Mouse (Mus musculus): ENCODE measurements around the gene Glrx. TPM values are rescaled to one million over a fixed set of nuclear protein-coding genes. Genes with fewer than 3 reads are reported as not detected.
"Not testable (repeated sequence)": the region's sequence is repeated elsewhere in the genome, so short reads cannot be mapped to it uniquely, and the experiment has no call there.

Glrx gene
- polyA plus RNA-seq, 1 experiment from 2014 or later = 93.5 TPM

- no peak overlapping the region for H3K4me3 ChIP-seq (ENCODE audit: low read depth, low read length)
- H3K9me3 ChIP-seq (ENCODE audit: control insufficient read depth, low read length) = no peaks in the 10 kb centered on the region
- ATAC-seq (replicated peaks; ENCODE audit: low FRiP score, low TSS enrichment, low read depth) = no peak
- no peaks in the 10 kb centered on the region for H3K27me3 ChIP-seq (replicated peaks; ENCODE audit: control insufficient read depth, insufficient read depth, low read length)
- no peak overlapping the region for H3K4me2 ChIP-seq (ENCODE audit: low read length)
- H3K4me1 ChIP-seq (replicated peaks; ENCODE audit: control insufficient read depth, insufficient read depth, low read length) = no peaks in the 10 kb centered on the region
- 96% methylated on average over 2 of the region's 2 CpGs for WGBS
- H3K36me3 ChIP-seq (ENCODE audit: control insufficient read depth, insufficient read depth, low read length) = peaks cover 47% of the 10 kb centered on the region
- DNase-seq (ENCODE audit: low spot score) = no peak
- no peak overlapping the region for H3K9ac ChIP-seq (ENCODE audit: low read length)
- H3K27ac ChIP-seq (ENCODE audit: low read depth) = no peak overlapping the region
These were observed 28.2 kb downstream of the Glrx start for GRCm38 (mm10) chr13:75867876-75868275.

GRCm38 (mm10) chr13:75874608-75875376 is 35.1 kb downstream of the Glrx start:
- Histone ChIP-seq H3K4me3 (ENCODE audit: low read depth, low read length) (no peak overlapping the region), H3K9ac (ENCODE audit: low read length) (no peak overlapping the region), H3K9me3 (ENCODE audit: control insufficient read depth, low read length) (no peaks in the 10 kb centered on the region), H3K36me3 (ENCODE audit: control insufficient read depth, insufficient read depth, low read length) (peaks cover 61% of the 10 kb centered on the region), H3K27ac (ENCODE audit: low read depth) (no peak overlapping the region), H3K4me2 (ENCODE audit: low read length) (no peak overlapping the region), H3K4me1 (replicated peaks; ENCODE audit: control insufficient read depth, insufficient read depth, low read length) (no peaks in the 10 kb centered on the region), H3K27me3 (replicated peaks; ENCODE audit: control insufficient read depth, insufficient read depth, low read length) (no peaks in the 10 kb centered on the region)
- 67% methylated on average over 4 of the region's 4 CpGs for WGBS
- no peak for DNase-seq (ENCODE audit: low spot score)
- peak; percentile 57 for ATAC-seq (replicated peaks; ENCODE audit: low FRiP score, low TSS enrichment, low read depth)

DNA sequence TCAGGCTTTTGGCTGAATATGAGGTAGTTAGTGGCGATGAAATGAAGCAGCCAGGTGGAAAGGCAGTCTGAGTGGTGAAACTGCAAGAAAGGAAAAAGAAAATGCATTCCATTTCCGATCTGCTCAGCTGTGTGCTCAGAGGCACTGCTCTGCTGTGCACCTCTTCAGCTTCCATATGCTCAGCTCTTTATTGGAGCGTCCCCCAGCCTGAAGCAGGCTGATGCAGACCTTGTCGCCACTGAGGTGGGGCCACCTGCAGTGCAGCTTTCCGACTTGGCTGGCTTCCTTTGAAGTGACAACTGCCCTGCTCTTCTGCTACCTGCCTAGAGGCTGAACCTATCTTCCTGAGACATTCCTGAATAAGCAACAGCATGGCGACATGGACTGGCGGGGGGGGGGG is 36.5 kb downstream of the Glrx start:
- not testable (repeated sequence) for H3K27ac ChIP-seq (ENCODE audit: low read depth); H3K9ac ChIP-seq (ENCODE audit: low read length); H3K27me3 ChIP-seq (replicated peaks; ENCODE audit: control insufficient read depth, insufficient read depth, low read length); H3K9me3 ChIP-seq (ENCODE audit: control insufficient read depth, low read length); H3K4me1 ChIP-seq (replicated peaks; ENCODE audit: control insufficient read depth, insufficient read depth, low read length); DNase-seq (ENCODE audit: low spot score); H3K4me3 ChIP-seq (ENCODE audit: low read depth, low read length); ATAC-seq (replicated peaks; ENCODE audit: low FRiP score, low TSS enrichment, low read depth); H3K4me2 ChIP-seq (ENCODE audit: low read length)
- H3K36me3 ChIP-seq (ENCODE audit: control insufficient read depth, insufficient read depth, low read length) = peaks cover 53% of the 10 kb centered on the region
- 75% methylated on average over 7 of the region's 7 CpGs for WGBS

DNA sequence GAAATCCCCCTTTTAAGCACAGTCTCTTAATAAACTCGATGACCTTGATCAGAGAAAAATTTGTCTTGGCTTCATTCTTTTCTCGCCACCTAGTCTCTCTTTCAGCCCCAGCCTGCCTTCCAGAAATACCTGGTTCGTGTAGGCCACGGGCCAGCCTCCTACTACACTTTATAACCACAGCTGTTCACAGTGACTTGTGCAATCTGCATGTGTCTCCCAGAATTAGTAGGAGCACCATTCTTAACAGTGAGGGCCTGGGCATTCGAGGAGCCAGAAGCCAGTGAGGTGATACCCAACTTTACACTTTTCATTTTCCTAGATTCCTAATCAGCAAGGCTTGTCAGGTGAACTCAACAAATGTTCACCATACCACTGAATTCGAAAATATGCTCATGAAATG is 36.9 kb downstream of the Glrx start:
- H3K4me3 ChIP-seq (ENCODE audit: low read depth, low read length) = no peak overlapping the region
- no peaks in the 10 kb centered on the region for H3K27me3 ChIP-seq (replicated peaks; ENCODE audit: control insufficient read depth, insufficient read depth, low read length)
- no peak overlapping the region for H3K9ac ChIP-seq (ENCODE audit: low read length)
- H3K9me3 ChIP-seq (ENCODE audit: control insufficient read depth, low read length) = no peaks in the 10 kb centered on the region
- no peak overlapping the region for H3K4me2 ChIP-seq (ENCODE audit: low read length)
- no peak for DNase-seq (ENCODE audit: low spot score)
- H3K4me1 ChIP-seq (replicated peaks; ENCODE audit: control insufficient read depth, insufficient read depth, low read length) = no peaks in the 10 kb centered on the region
- peaks cover 49% of the 10 kb centered on the region for H3K36me3 ChIP-seq (ENCODE audit: control insufficient read depth, insufficient read depth, low read length)
- no peak overlapping the region for H3K27ac ChIP-seq (ENCODE audit: low read depth)
- no peak for ATAC-seq (replicated peaks; ENCODE audit: low FRiP score, low TSS enrichment, low read depth)
- 83% methylated on average over 6 of the region's 6 CpGs for WGBS

- no peak overlapping the region for H3K4me2 ChIP-seq (ENCODE audit: low read length)
- DNase-seq (ENCODE audit: low spot score) (no peak), ATAC-seq (replicated peaks; ENCODE audit: low FRiP score, low TSS enrichment, low read depth) (0 out of 2 replicates have a peak, but pooled peaks have one; percentile 17)
- H3K9me3 ChIP-seq (ENCODE audit: control insufficient read depth, low read length) = no peaks in the 10 kb centered on the region
- no peaks in the 10 kb centered on the region for H3K4me1 ChIP-seq (replicated peaks; ENCODE audit: control insufficient read depth, insufficient read depth, low read length)
- peaks cover 45% of the 10 kb centered on the region for H3K36me3 ChIP-seq (ENCODE audit: control insufficient read depth, insufficient read depth, low read length)
- H3K27me3 ChIP-seq (replicated peaks; ENCODE audit: control insufficient read depth, insufficient read depth, low read length) = no peaks in the 10 kb centered on the region
- no peak overlapping the region for H3K4me3 ChIP-seq (ENCODE audit: low read depth, low read length)
- H3K27ac ChIP-seq (ENCODE audit: low read depth) = no peak overlapping the region
- no peak overlapping the region for H3K9ac ChIP-seq (ENCODE audit: low read length)
These were observed 38.2 kb downstream of the Glrx start for GRCm38 (mm10) chr13:75877907-75878306.

DNA sequence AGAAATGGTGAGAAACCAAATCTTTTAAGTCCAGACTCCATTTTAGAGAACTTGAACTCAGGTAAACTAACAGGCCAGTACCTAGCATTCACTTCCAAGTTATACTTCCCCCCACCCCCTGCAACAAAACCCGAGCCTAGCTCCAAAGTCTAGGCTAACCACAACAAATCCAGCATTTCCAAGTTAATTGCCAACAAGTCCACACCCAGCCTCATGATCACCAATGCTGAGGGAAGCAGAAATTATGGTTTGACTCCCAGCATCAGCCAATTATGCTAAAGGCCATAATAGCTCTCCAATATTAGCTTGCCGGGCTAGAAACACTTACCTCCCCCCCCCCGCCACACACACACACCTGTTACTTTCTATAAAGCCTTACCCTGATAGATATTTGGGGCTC is 40.1 kb downstream of the Glrx start:
- H3K4me3 ChIP-seq (ENCODE audit: low read depth, low read length) = no peak overlapping the region

DNA sequence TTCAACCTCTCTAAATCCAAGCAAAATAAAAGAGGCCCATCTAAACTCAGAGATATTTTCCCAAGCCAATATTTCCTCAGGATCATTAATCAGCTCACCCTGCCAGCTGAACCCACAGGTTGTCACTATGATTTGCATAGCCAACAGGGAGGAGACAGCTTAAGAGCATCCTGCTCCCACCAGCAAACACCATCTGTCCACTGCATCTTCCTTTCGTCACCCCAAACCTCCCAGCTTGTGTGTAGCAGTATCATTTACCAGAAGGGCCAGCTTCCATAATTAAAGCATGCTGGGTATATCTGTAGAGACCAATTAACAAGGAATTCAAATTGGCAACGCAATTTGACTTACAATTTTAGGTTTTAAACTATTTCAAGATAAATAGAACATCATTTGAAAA is 40.8 kb downstream of the Glrx start:
- Histone ChIP-seq H3K4me3 (ENCODE audit: low read depth, low read length) (no peak overlapping the region), H3K27me3 (replicated peaks; ENCODE audit: control insufficient read depth, insufficient read depth, low read length) (no peaks in the 10 kb centered on the region), H3K9ac (ENCODE audit: low read length) (no peak overlapping the region), H3K36me3 (ENCODE audit: control insufficient read depth, insufficient read depth, low read length) (peaks cover 36% of the 10 kb centered on the region), H3K9me3 (ENCODE audit: control insufficient read depth, low read length) (no peaks in the 10 kb centered on the region), H3K4me2 (ENCODE audit: low read length) (no peak overlapping the region), H3K4me1 (replicated peaks; ENCODE audit: control insufficient read depth, insufficient read depth, low read length) (no peaks in the 10 kb centered on the region), H3K27ac (ENCODE audit: low read depth) (no peak overlapping the region)
- ATAC-seq (replicated peaks; ENCODE audit: low FRiP score, low TSS enrichment, low read depth) (no peak), DNase-seq (ENCODE audit: low spot score) (no peak)
- WGBS = 93% methylated on average over 2 of the region's 2 CpGs

More for the DNA sequence above, 40.1 kb downstream of the Glrx start:
- H3K9ac ChIP-seq (ENCODE audit: low read length) = no peak overlapping the region
- H3K4me2 ChIP-seq (ENCODE audit: low read length) = no peak overlapping the region
- DNase-seq (ENCODE audit: low spot score) (no peak), ATAC-seq (replicated peaks; ENCODE audit: low FRiP score, low TSS enrichment, low read depth) (no peak)
- no peak overlapping the region for H3K27ac ChIP-seq (ENCODE audit: low read depth)
- no peaks in the 10 kb centered on the region for H3K4me1 ChIP-seq (replicated peaks; ENCODE audit: control insufficient read depth, insufficient read depth, low read length)
- H3K36me3 ChIP-seq (ENCODE audit: control insufficient read depth, insufficient read depth, low read length) = peaks cover 38% of the 10 kb centered on the region
- H3K9me3 ChIP-seq (ENCODE audit: control insufficient read depth, low read length) = no peaks in the 10 kb centered on the region
- 92% methylated on average over 3 of the region's 3 CpGs for WGBS
- no peaks in the 10 kb centered on the region for H3K27me3 ChIP-seq (replicated peaks; ENCODE audit: control insufficient read depth, insufficient read depth, low read length)

DNA sequence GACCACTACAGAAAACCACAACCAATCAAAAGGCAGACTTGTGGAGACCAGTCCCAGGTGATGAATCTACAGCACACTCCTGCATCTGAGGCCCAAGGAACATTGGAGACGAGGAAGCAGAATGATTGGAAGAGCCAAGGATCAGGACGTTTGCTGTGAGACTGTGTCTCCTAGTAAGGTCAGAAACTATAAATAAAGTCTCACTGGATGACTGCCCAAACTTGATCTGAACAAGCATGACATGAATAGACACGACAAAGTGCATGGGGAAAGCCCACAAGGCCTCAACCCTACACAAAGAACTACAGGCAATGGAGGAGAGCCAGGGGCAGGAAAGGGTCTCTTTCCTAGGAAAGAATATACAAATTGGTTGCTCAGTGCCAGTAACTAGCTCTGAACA is 44.1 kb downstream of the Glrx start:
- H3K4me1 ChIP-seq (replicated peaks; ENCODE audit: control insufficient read depth, insufficient read depth, low read length) = no peaks in the 10 kb centered on the region
- H3K4me2 ChIP-seq (ENCODE audit: low read length) = no peak overlapping the region
- no peak overlapping the region for H3K9ac ChIP-seq (ENCODE audit: low read length)
- no peaks in the 10 kb centered on the region for H3K9me3 ChIP-seq (ENCODE audit: control insufficient read depth, low read length)
- DNase-seq (ENCODE audit: low spot score) (no peak), ATAC-seq (replicated peaks; ENCODE audit: low FRiP score, low TSS enrichment, low read depth) (no peak)
- H3K36me3 ChIP-seq (ENCODE audit: control insufficient read depth, insufficient read depth, low read length) = peaks cover 24% of the 10 kb centered on the region
- H3K4me3 ChIP-seq (ENCODE audit: low read depth, low read length) = no peak overlapping the region
- no peak overlapping the region for H3K27ac ChIP-seq (ENCODE audit: low read depth)
- WGBS = 79% methylated on average over 3 of the region's 3 CpGs
- H3K27me3 ChIP-seq (replicated peaks; ENCODE audit: control insufficient read depth, insufficient read depth, low read length) = no peaks in the 10 kb centered on the region

DNA sequence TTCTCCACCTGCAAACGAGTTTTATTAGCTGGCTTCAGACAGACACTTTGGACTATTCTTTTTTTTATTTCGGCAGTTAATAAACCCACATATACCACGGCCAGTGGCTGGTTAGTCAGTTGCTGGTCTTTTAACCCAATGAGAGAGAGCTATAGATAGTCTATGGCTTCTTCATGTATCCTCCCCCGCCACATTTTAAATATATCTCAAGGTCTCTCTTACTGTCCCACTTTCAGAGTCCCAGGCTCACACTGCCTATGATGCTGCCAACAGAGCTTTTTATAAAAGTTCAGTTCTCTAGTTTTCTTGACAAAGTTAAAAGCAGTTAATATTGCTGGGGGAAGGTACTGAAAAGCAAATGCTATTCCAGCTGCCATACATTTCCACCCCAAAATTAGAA is 52.2 kb downstream of the Glrx start:
- ATAC-seq (replicated peaks; ENCODE audit: low FRiP score, low TSS enrichment, low read depth) (no peak), DNase-seq (ENCODE audit: low spot score) (no peak)
- Histone ChIP-seq H3K4me1 (replicated peaks; ENCODE audit: control insufficient read depth, insufficient read depth, low read length) (no peaks in the 10 kb centered on the region), H3K4me2 (ENCODE audit: low read length) (no peak overlapping the region), H3K27me3 (replicated peaks; ENCODE audit: control insufficient read depth, insufficient read depth, low read length) (no peaks in the 10 kb centered on the region), H3K9me3 (ENCODE audit: control insufficient read depth, low read length) (no peaks in the 10 kb centered on the region), H3K27ac (ENCODE audit: low read depth) (no peak overlapping the region), H3K36me3 (ENCODE audit: control insufficient read depth, insufficient read depth, low read length) (peaks cover 42% of the 10 kb centered on the region), H3K4me3 (ENCODE audit: low read depth, low read length) (no peak overlapping the region), H3K9ac (ENCODE audit: low read length) (no peak overlapping the region)
- 88% methylated on average over 4 of the region's 4 CpGs for WGBS

Measured in intestine, embryonic 14.5 days (tissue).